Mouse (Mus musculus) spleen, adult 2 months (tissue): Measurements from ENCODE around the gene Vps54. TPM values are rescaled to one million over a fixed set of nuclear protein-coding genes. Genes with fewer than 3 reads are reported as not detected.
A peak's percentile ranks its signal among the peaks of the same experiment; 100 is the strongest.

Experiments used
- DNase-seq, 2 experiments: peaks; one replicate each; pipeline versions ENCODE4 v3.0.0 to v3.0.0-alpha.2; 2012 to 2021; ENCODE audit warnings: low spot score in 2 of 2, low read depth in 1 of 2
- H3K27ac ChIP-seq: fragments of 200-500 bp; 2 replicates; pipeline ENCODE4 v1.5.1; 2012; ENCODE audit warnings: low read length, inconsistent platforms; ENCODE audit not compliant: insufficient read depth
- H3K27me3 ChIP-seq: fragments of 200-500 bp; 2 replicates; pipeline ENCODE4 v1.6.1; 2012; ENCODE audit warnings: mild to moderate bottlenecking, moderate library complexity, low read length, inconsistent platforms; ENCODE audit not compliant: control insufficient read depth, insufficient read depth
- H3K36me3 ChIP-seq: fragments of 200-500 bp; 2 replicates; pipeline ENCODE4 v1.6.1; 2012; ENCODE audit warnings: mild to moderate bottlenecking, low read length, inconsistent platforms; ENCODE audit not compliant: control insufficient read depth, insufficient read depth
- H3K4me1 ChIP-seq: fragments of 200-500 bp; 2 replicates; pipeline ENCODE4 v1.6.1; 2011; ENCODE audit warnings: inconsistent platforms; ENCODE audit not compliant: control insufficient read depth, insufficient read depth, insufficient read length
- H3K4me3 ChIP-seq: fragments of 200-500 bp; 2 replicates; pipeline ENCODE4 v1.5.1; 2011; ENCODE audit warnings: mild to moderate bottlenecking, inconsistent platforms; ENCODE audit not compliant: insufficient read depth, insufficient read length; ENCODE audit errors: extremely low read depth
- CTCF ChIP-seq: fragments of 200-500 bp; IDR thresholded peaks from 2 replicates; pipeline ENCODE4 v1.5.1; 2011; ENCODE audit warnings: mild to moderate bottlenecking, inconsistent platforms; ENCODE audit not compliant: insufficient read depth, insufficient read length, insufficient replicate concordance; ENCODE audit errors: extremely low read depth
- POLR2A ChIP-seq: fragments of 200-500 bp; IDR thresholded peaks from 2 replicates; pipeline ENCODE4 v1.6.1; 2011; ENCODE audit warnings: low read depth, low read length, inconsistent platforms
- WGBS: fragments of 180-500 bp; shearing (Covaris S2); methylation state at CpG from one replicate; pipeline ENCODE4 v1.1.7; 2018; 5-methylcytosine and 5-hydroxymethylcytosine counted together
- polyA plus RNA-seq: library from polyadenylated mRNA; depleted of rRNA; stranded (reverse); fragments of >200 nt; gene quantifications from 2 replicates; pipeline ENCODE4 v1.2.3, GENCODE M21; 2012

The Vps54 gene
- polyA plus RNA-seq, 1 experiment: 7.0 TPM

- Histone ChIP-seq H3K4me1 (peaks cover 6% of the 10 kb centered on the region), H3K4me3 (no peak overlapping the region), H3K27me3 (no peaks in the 10 kb centered on the region), H3K27ac (no peak overlapping the region), H3K36me3 (no peaks in the 10 kb centered on the region)
- no peak for DNase-seq
- no peak for TF ChIP-seq CTCF
- no peak for TF ChIP-seq POLR2A
Measured at GRCm38 (mm10) chr11:21224983-21225382, 14.1 kb upstream of the Vps54 start.

DNA sequence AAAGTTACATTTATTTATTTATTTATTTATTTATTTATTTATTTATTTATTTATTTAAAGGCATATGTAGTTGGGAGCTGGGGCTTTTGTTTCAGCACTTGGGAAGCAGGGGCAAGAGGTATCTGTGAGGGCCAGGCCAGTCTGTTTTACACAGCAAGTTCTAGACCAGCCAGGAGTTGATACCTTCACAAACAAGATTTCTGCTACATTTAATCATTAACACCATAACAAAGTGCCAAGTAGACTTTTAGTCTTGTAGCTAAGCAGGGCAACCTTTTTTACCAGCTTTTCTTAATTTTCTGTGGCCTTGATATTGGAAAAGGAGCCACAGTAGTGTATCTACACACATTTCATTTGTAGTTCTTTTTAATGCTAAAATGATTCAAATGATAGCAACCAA is 3.7 kb upstream of the Vps54 start:
- Histone ChIP-seq H3K4me3 (no peak overlapping the region), H3K4me1 (no peaks in the 10 kb centered on the region), H3K36me3 (no peaks in the 10 kb centered on the region), H3K27ac (no peak overlapping the region), H3K27me3 (no peaks in the 10 kb centered on the region)
- DNase-seq: no peak
- TF ChIP-seq POLR2A (no peak), CTCF (no peak)

GRCm38 (mm10) chr11:21235821-21236220 is 3.3 kb upstream of the Vps54 start:
- WGBS: 91% methylated on average over 2 of the region's 2 CpGs
- no peak overlapping the region for H3K27ac ChIP-seq
- TF ChIP-seq CTCF (no peak), POLR2A (no peak)

DNA sequence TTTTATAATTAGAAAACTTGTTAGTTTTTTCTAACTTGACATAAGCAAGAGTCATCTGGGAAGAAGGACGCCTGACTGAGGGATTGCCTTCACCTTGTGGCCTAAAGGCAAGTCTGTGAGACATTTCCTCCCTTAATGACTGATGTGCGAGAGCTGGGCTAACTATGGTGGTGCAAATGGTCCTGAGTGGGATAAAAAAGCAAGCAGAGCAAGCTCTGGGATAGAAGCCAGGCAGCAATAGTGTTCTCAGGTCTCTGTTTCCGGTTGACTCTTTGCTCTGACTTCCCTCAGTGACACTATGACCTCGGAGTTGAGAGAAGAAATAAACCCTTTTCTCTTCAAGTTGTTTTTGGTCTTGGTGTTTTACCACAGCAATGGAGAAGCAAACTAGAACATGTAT is 2.1 kb upstream of the Vps54 start:
- DNase-seq: no peak
- no peak overlapping the region for H3K4me3 ChIP-seq
- no peak for TF ChIP-seq CTCF
- TF ChIP-seq POLR2A: no peak
- no peak overlapping the region for H3K27ac ChIP-seq
- H3K36me3 ChIP-seq: no peaks in the 10 kb centered on the region
- no peaks in the 10 kb centered on the region for H3K27me3 ChIP-seq
- no peaks in the 10 kb centered on the region for H3K4me1 ChIP-seq
- 59% methylated on average over 4 of the region's 4 CpGs for WGBS

More at GRCm38 (mm10) chr11:21235821-21236220, 3.3 kb upstream of the Vps54 start:
- no peaks in the 10 kb centered on the region for H3K4me1 ChIP-seq
- H3K4me3 ChIP-seq: no peak overlapping the region
- H3K36me3 ChIP-seq: no peaks in the 10 kb centered on the region
- H3K27me3 ChIP-seq: no peaks in the 10 kb centered on the region
- DNase-seq: no peak

- H3K4me1 ChIP-seq: no peaks in the 10 kb centered on the region
- no peak for DNase-seq
- no peaks in the 10 kb centered on the region for H3K27me3 ChIP-seq
- H3K4me3 ChIP-seq: no peak overlapping the region
- peak overlapping the region; percentile 70 for H3K27ac ChIP-seq
- 86% methylated on average over 2 of the region's 2 CpGs for WGBS
- TF ChIP-seq POLR2A (no peak), CTCF (no peak)
- no peaks in the 10 kb centered on the region for H3K36me3 ChIP-seq
Measured at GRCm38 (mm10) chr11:21237474-21238278, 1.4 kb upstream of the Vps54 start.

GRCm38 (mm10) chr11:21238279-21239020 is 631 bp upstream of the Vps54 start:
- WGBS: 1% methylated on average over 50 of the region's 65 CpGs
- Histone ChIP-seq H3K4me3 (peak overlapping the region; percentile 97), H3K4me1 (no peaks in the 10 kb centered on the region), H3K36me3 (no peaks in the 10 kb centered on the region), H3K27ac (peak overlapping the region; percentile 99), H3K27me3 (no peaks in the 10 kb centered on the region)
- TF ChIP-seq POLR2A (peak; percentile 59; the same call in 1 of the 2 replicates), CTCF (no peak)
- peak in 1 of 2 experiments; percentile 29 for DNase-seq
